Mouse (Mus musculus) spleen, postnatal 10 days (tissue): ENCODE measurements around the gene Fam117a.

Experiments used
- DNase-seq, 2 experiments: peaks; one replicate each; pipeline ENCODE4 v3.0.0; 2021 to 2022; ENCODE audit warnings: low spot score in 2 of 2

Gene Fam117a

GRCm38 (mm10) chr11:95365596-95365995 is 28.8 kb downstream of the Fam117a start:
- DNase-seq, result no peak

GRCm38 (mm10) chr11:95366280-95366897 is 29.6 kb downstream of the Fam117a start:
- DNase-seq, result no peak

- DNase-seq, result no peak
These were observed 30.4 kb downstream of the Fam117a start for GRCm38 (mm10) chr11:95367011-95367735.

GRCm38 (mm10) chr11:95368231-95368823 is 31.5 kb downstream of the Fam117a start:
- DNase-seq, result no peak

- DNase-seq, result no peak
These were observed 32.1 kb downstream of the Fam117a start for GRCm38 (mm10) chr11:95368871-95369270.

GRCm38 (mm10) chr11:95369964-95370890 is 33.4 kb downstream of the Fam117a start:
- DNase-seq, result no peak

- DNase-seq, result no peak
These were observed 34.4 kb downstream of the Fam117a start for GRCm38 (mm10) chr11:95371182-95371581.

- no peak for DNase-seq
These were observed 42.1 kb downstream of the Fam117a start for GRCm38 (mm10) chr11:95378926-95379325.

GRCm38 (mm10) chr11:95379552-95379951 is 42.7 kb downstream of the Fam117a start:
- DNase-seq, result no peak

GRCm38 (mm10) chr11:95380711-95381110 is 43.9 kb downstream of the Fam117a start:
- DNase-seq, result no peak

- no peak for DNase-seq
These were observed 44.3 kb downstream of the Fam117a start for GRCm38 (mm10) chr11:95381146-95381545.

GRCm38 (mm10) chr11:95383331-95383986 is 46.6 kb downstream of the Fam117a start:
- no peak for DNase-seq

- DNase-seq, result no peak
These were observed 47.1 kb downstream of the Fam117a start for GRCm38 (mm10) chr11:95384004-95384318.

GRCm38 (mm10) chr11:95384319-95384972 is 47.6 kb downstream of the Fam117a start, which contains the start of gene Slc35b1:
TSS of gene Slc35b1 (plus strand) at chr11:95384692.
- peak; percentile 93 to 96 for DNase-seq

GRCm38 (mm10) chr11:95384973-95385320 is 48.1 kb downstream of the Fam117a start:
- no peak for DNase-seq

- DNase-seq, result no peak
These were observed 50.5 kb downstream of the Fam117a start for GRCm38 (mm10) chr11:95387354-95387753.

- no peak for DNase-seq
These were observed 52.2 kb downstream of the Fam117a start for GRCm38 (mm10) chr11:95389006-95389405.

GRCm38 (mm10) chr11:95390420-95390819 is 53.6 kb downstream of the Fam117a start:
- DNase-seq, result no peak

- DNase-seq, result no peak
These were observed 54.4 kb downstream of the Fam117a start for GRCm38 (mm10) chr11:95391201-95391600.

GRCm38 (mm10) chr11:95391743-95392142 is 54.9 kb downstream of the Fam117a start:
- DNase-seq, result no peak

GRCm38 (mm10) chr11:95392223-95392667 is 55.4 kb downstream of the Fam117a start:
- no peak for DNase-seq
